Comparison of ENCODE assay signal across 17 mouse cellular contexts in the genomic region with DNA sequence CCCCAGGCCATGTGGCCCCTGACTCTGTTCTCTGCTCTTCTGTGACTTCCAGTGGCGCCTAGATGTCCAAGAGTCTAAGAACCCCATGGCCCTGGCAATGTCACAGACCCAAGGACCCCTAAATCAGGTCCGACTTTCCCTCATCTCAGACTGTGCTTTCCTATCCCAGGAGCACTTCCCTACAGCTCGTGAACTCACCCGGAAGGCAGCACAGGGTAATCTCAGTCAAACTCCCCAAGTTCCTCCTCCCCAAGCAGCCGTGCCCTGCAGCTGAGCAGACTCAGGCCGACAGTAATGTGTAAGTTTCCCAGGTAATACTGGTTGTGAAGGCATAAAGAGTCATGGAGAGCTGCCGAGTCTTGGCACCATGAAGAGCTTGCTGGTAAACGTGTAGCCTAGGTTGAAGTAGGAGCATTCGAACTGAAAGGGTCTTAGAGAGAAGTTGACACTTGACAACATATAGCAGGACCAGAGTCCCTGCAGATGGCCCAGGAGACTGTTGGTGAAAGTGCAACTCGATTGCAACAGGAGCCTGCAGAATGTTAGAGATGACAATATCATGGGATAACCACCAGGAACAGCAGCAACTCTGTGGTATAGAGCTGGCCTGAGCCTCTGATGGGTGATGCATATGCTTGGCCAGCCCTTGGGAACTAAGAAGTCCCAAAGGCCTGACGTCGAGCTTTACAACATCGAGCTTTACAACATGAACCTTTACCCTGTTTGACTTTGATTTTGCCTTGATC. TPM values are rescaled to one million over a fixed set of nuclear protein-coding genes. Genes with fewer than 3 reads are reported as not detected.
"Had no signal": no experiment of that assay in that cellular context is flagged by ENCODE, and none has a peak within 500 bp of the region (broad histone marks: within the 10 kb centered on the region; RNA-seq: fewer than 3 reads in every experiment).

No protein-coding gene starts in this region.

- H3K36me3 ChIP-seq: lung, embryonic 15.5 days had no signal

- H3K27me3 ChIP-seq: lung, embryonic 15.5 days had no signal

- H3K9ac ChIP-seq: lung, embryonic 15.5 days had no signal

- H3K27ac ChIP-seq: layer of hippocampus, adult 2 months; lung, embryonic 15.5 days; macrophage had no signal

- ATAC-seq: intestine, embryonic 16.5 days had no signal

- H3K4me2 ChIP-seq: lung, embryonic 15.5 days had no signal

- H3K9me3 ChIP-seq: lung, embryonic 15.5 days had no signal

- H3K4me3 ChIP-seq: layer of hippocampus, adult 2 months; lung, embryonic 15.5 days had no signal

- DNase-seq: kidney, adult 8-10 months; kidney, postnatal 4 days; lung, postnatal 14 days; midbrain, embryonic 14.5 days; right cerebral cortex, adult 18-20 months; right cerebral cortex, postnatal 25 days; thymus, adult 18-20 months; thymus, postnatal 25 days had no signal

- H3K4me1 ChIP-seq: lung, embryonic 15.5 days had no signal

RNA-seq across cellular contexts. Expression of a gene that starts 6.9 kb away (rescaled TPM):
- total RNA-seq: layer of hippocampus, adult 2 months; layer of hippocampus, postnatal 10 days; left cerebral cortex, postnatal 36 days had no signal
- polyA plus RNA-seq: macrophage; midbrain, embryonic 14.5 days; neural tube, embryonic 14.5 days; small intestine, adult 2 months had no signal

RNA-seq across cellular contexts. Expression of a gene that starts 13.7 kb away (rescaled TPM):
- polyA plus RNA-seq: macrophage; neural tube, embryonic 14.5 days had no signal

RNA-seq across cellular contexts. Expression of a gene that starts 27.6 kb away (rescaled TPM):
- polyA plus RNA-seq: liver, embryonic 16.5 days; macrophage; small intestine, adult 2 months had no signal
